Mouse (Mus musculus): Measurements from ENCODE around the gene Flvcr2. TPM values are rescaled to one million over a fixed set of nuclear protein-coding genes. Genes with fewer than 3 reads are reported as not detected.

The Flvcr2 gene
- total RNA-seq, 1 experiment = 6.7 TPM

DNA sequence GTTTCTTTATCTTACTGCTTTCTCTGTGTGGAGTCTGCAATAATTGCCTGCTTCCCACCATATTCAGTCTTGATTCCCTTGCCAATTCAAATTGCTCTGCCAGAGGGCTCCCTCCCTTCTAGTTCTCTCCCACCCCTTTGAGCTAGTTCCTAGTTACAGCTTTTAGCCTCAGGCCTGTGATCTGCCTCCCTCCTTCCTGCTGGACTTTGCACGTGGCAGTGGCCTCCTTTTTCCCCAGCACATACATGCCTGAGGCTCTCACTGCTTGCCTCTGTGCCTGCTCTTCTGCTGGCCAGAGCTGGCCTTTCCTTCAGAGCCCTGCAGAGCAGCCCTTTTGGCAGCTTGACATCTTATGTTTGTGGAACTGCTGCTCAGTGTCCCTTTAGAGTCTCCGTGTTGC lies 116.2 kb downstream of the Flvcr2 start:
- Histone ChIP-seq H3K9me3 (ENCODE audit: control insufficient read depth, insufficient read depth, low read depth, low read length) (no peaks in the 10 kb centered on the region), H3K4me3 (ENCODE audit: insufficient read depth in 1 of 2, low read depth in 1 of 2, low read length in 2 of 2, poor library complexity in 1 of 2, severe bottlenecking in 1 of 2) (no peak overlapping the region), H3K36me3 (ENCODE audit: control insufficient read depth, insufficient read depth, low read length, poor library complexity, severe bottlenecking) (peaks cover under 1% of the 10 kb centered on the region), H3K9ac (ENCODE audit: insufficient read depth, low read depth, low read length, poor library complexity, severe bottlenecking) (no peak overlapping the region), H3K4me1 (ENCODE audit: control insufficient read depth in 2 of 2, insufficient read depth in 2 of 2, low read length in 2 of 2, poor library complexity in 1 of 2) (no peaks in the 10 kb centered on the region), H3K27ac (ENCODE audit: insufficient read depth, low read depth, low read length, poor library complexity, severe bottlenecking) (no peak overlapping the region)
- in situ Hi-C loops (cut with MboI; ENCODE audit: low sequenced_read_pairs in 2 of 2, unreplicated experiment in 2 of 2) = no loop called here
- no peak for DNase-seq (ENCODE audit: low read depth, low spot score)
- TF ChIP-seq ZC3H11A (IDR thresholded peaks at IDR 0.05; ENCODE audit: borderline replicate concordance, low read depth, low read length) (no peak), MAFK (IDR thresholded peaks at IDR 0.05; ENCODE audit: insufficient read depth, low read depth, low read length) (no peak), CHD2 (IDR thresholded peaks at IDR 0.05; ENCODE audit: low read depth, low read length) (no peak), HCFC1 (IDR thresholded peaks at IDR 0.05; ENCODE audit: borderline replicate concordance, insufficient read depth, low read length) (no peak), ZNF384 (IDR thresholded peaks at IDR 0.05; ENCODE audit: low read depth, low read length) (no peak)

Other genes with a start within 250 kb of the Flvcr2 start
- 8.5 and 15.9 TPM in 2 replicates for gene Jdp2, start 147.5 kb upstream of the Flvcr2 start, total RNA-seq (2012; rRNA removed)
- gene Batf, start 59.9 kb upstream of the Flvcr2 start, total RNA-seq (2012; rRNA removed) = 0.53 and 0.58 TPM in 2 replicates
- 87.3 and 95.1 TPM in 2 replicates for gene Erg28, start 78.0 kb downstream of the Flvcr2 start, total RNA-seq (2012; rRNA removed)
- gene Ttll5, start 78.1 kb downstream of the Flvcr2 start, total RNA-seq (2012; rRNA removed) = 17.1 and 18.6 TPM in 2 replicates

Measured in ES-E14 (cell line).